Mouse (Mus musculus) stomach, embryonic 14.5 days (tissue): Measurements from ENCODE around the gene Rbm28. TPM values are rescaled to one million over a fixed set of nuclear protein-coding genes. Genes with fewer than 3 reads are reported as not detected.

Experiments
- ATAC-seq: fragments of 200-750 bp; cut with Nextera tagmentation; 2 replicates; pipeline ENCODE4 v1.8.0; 2017; ENCODE audit warnings: low read depth, moderate TSS enrichment; ENCODE audit not compliant: insufficient number of reproducible peaks, insufficient read depth, low FRiP score
- H3K27ac ChIP-seq: fragments of 300-500 bp; sonication (generic); 2 replicates; pipeline ENCODE4 v1.5.1; 2014; ENCODE audit warnings: mild to moderate bottlenecking, low read length, moderate library complexity, mixed read lengths
- H3K27me3 ChIP-seq: fragments of 300-500 bp; sonication (generic); 2 replicates; pipeline ENCODE4 v1.6.1; 2014; ENCODE audit warnings: low read length, control low read depth, mixed read lengths; ENCODE audit not compliant: control insufficient read depth, insufficient read depth
- H3K36me3 ChIP-seq: fragments of 300-500 bp; sonication (generic); 2 replicates; pipeline ENCODE4 v1.6.1; 2014; ENCODE audit warnings: mild to moderate bottlenecking, control low read depth, low read length, moderate library complexity, mixed read lengths; ENCODE audit not compliant: control insufficient read depth, insufficient read depth
- H3K4me1 ChIP-seq: fragments of 300-500 bp; sonication (generic); 2 replicates; pipeline ENCODE4 v1.6.1; 2014; ENCODE audit warnings: low read length, control low read depth, mixed read lengths; ENCODE audit not compliant: control insufficient read depth, insufficient read depth
- H3K4me2 ChIP-seq: fragments of 300-500 bp; sonication (generic); replicated peaks from 2 replicates; pipeline ENCODE4 v1.6.1; 2014; ENCODE audit warnings: low read depth, low read length, control low read depth
- H3K4me3 ChIP-seq: fragments of 300-500 bp; sonication (generic); 2 replicates; pipeline ENCODE4 v1.5.1; 2014; ENCODE audit warnings: low read depth, low read length, control low read depth
- H3K9ac ChIP-seq: fragments of 300-500 bp; sonication (generic); replicated peaks from 2 replicates; pipeline ENCODE4 v1.6.1; 2014; ENCODE audit warnings: low read depth, mild to moderate bottlenecking, control low read depth, low read length, moderate library complexity, mixed read lengths
- H3K9me3 ChIP-seq: fragments of 300-500 bp; sonication (generic); 2 replicates; pipeline ENCODE4 v1.6.1; 2016; ENCODE audit warnings: low read depth, low read length, control low read depth; ENCODE audit not compliant: control insufficient read depth
- WGBS: fragments of 180-500 bp; shearing (Covaris S2); extraction: QIAGEN DNeasy Blood & Tissue Kit; methylation state at CpG from one replicate; pipeline ENCODE4 v1.1.7; 2014; 5-methylcytosine and 5-hydroxymethylcytosine counted together
- polyA plus RNA-seq: library from polyadenylated mRNA; unstranded; fragments of >200 nt; fragmentation: Nextera tagmentation; extraction: Ambion mirVana; gene quantifications from 2 replicates; pipeline ENCODE4 v1.2.1, GENCODE M21; 2014

Gene Rbm28
- polyA plus RNA-seq, 1 experiment from 2014 or later: 44.1 TPM

DNA sequence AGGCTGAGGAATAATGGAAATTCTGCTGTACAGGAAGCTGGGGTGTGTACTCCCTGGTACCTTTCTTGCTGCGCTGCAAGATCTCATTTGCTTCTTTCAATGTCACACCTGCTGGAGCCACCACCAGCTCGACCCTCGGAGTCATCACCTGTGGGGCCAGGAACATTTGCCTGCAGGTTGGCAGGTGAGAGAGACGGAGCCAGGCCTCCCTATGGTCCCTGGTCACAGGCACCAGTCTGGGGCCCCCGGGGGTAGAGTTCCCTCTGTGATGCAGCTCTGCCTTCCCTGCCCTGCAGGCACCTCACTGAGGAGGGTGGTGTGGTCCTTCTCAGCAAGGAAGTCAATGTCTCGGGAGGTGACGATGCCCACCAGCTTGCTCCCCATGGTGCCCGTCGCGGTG lies 41.2 kb upstream of the Rbm28 start:
- ATAC-seq: no peak
- Histone ChIP-seq H3K27ac (no peak overlapping the region), H3K4me3 (no peak overlapping the region), H3K9ac (no peak overlapping the region), H3K4me2 (no peak overlapping the region), H3K36me3 (peaks cover 28% of the 10 kb centered on the region; the same call in 1 of the 2 replicates), H3K27me3 (no peaks in the 10 kb centered on the region), H3K9me3 (no peaks in the 10 kb centered on the region), H3K4me1 (peaks cover under 1% of the 10 kb centered on the region; the same call in 1 of the 2 replicates)
- WGBS: 93% methylated on average over 10 of the region's 10 CpGs

DNA sequence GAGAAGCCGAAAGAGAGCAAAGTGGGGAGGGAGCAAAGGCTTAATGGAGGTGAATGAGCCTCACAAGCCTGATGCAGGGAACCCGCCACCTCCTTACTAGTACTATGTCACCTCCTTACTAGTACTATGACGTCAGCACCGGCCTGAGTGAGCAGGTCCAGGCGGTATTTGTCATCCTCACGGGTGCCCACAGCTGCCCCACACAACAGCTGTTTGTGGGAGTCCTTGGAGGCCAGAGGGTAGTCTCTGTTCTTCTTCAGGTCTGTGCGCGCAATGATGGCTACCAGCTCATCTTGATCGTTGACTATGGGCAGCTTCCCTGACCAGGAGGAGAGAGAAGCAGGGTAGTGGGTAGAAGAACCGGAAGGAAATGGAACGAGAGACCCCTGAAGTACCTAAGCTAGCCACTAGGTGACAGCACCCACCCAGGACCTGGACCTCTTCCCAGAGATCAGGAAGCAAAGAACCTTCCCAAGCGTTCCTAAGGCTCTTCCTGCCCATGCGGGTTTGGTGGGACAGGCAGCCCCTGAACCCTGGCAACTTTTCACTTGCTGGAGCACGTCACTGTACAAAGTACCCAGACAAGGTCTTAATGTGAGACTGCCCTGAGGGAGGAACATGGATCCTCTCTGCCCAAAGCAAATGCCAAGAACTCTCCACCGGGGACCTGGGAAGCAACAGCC lies 40.3 kb upstream of the Rbm28 start:
- Histone ChIP-seq H3K36me3 (peaks cover 28% of the 10 kb centered on the region; the same call in 1 of the 2 replicates), H3K9me3 (no peaks in the 10 kb centered on the region), H3K27me3 (no peaks in the 10 kb centered on the region), H3K4me1 (no peaks in the 10 kb centered on the region), H3K27ac (no peak overlapping the region), H3K4me3 (no peak overlapping the region), H3K9ac (no peak overlapping the region), H3K4me2 (no peak overlapping the region)
- ATAC-seq: no peak
- WGBS: 52% methylated on average over 15 of the region's 15 CpGs

DNA sequence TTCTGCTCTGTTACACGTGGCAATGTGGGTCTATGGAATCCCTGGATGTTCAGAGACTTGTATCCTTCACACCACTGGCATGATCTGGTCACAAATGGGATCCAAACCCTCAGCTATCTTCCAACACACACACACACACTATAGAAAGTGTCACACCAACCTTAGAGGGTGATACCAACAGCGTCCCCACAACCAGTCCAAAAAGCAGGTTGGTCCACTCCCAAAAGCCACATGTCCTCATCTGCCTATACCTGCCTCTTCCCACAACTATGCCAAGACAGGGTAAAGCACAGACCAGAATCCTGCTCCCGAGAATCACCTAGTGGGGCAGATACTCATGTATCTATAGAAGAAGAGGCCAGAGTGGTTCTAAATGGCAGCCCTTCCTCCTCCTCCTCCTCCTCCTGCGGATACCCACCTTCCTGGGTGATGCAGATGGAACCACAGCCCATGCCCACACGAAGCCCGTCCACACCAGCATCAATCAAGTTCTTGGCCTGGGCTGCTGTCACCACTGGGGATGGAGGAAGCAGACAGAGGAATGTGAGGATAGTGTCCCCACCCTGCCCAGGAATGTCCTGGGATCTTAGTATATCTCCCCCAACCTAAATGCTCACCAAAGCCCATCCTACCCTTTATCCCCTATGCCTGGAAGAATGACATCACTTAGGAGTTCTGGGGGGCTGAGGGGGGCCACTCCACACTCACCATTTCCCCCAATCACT lies 39.2 kb upstream of the Rbm28 start:
- Histone ChIP-seq H3K27me3 (no peaks in the 10 kb centered on the region), H3K4me1 (no peaks in the 10 kb centered on the region), H3K9ac (no peak overlapping the region), H3K4me3 (no peak overlapping the region), H3K4me2 (no peak overlapping the region), H3K36me3 (peaks cover 28% of the 10 kb centered on the region; the same call in 1 of the 2 replicates), H3K9me3 (no peaks in the 10 kb centered on the region), H3K27ac (no peak overlapping the region)
- no peak for ATAC-seq
- WGBS: 93% methylated on average over 6 of the region's 6 CpGs

DNA sequence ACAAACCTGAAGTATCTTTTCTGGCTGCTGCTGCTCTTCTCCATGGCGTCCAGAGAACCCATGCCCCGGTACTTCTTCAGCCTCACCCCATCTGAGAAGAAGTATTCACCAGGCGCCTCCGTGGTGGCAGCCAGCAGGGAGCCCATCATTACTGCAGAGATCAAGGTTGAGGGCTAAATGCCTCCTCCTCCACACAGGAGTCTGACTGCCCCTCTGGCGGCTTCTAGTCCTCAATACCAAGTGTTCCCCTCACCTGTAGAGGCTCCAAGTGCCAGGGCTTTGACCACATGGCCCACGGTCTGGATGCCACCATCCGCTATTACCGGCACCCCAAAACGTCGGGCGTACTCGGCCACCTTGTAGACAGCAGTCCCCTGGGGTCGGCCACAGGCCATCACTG lies 38.3 kb upstream of the Rbm28 start:
- Histone ChIP-seq H3K27me3 (no peaks in the 10 kb centered on the region), H3K36me3 (peaks cover 28% of the 10 kb centered on the region; the same call in 1 of the 2 replicates), H3K27ac (no peak overlapping the region), H3K4me1 (no peaks in the 10 kb centered on the region), H3K9ac (no peak overlapping the region), H3K4me3 (no peak overlapping the region), H3K9me3 (no peaks in the 10 kb centered on the region), H3K4me2 (no peak overlapping the region)
- 91% methylated on average over 13 of the region's 13 CpGs for WGBS
- no peak for ATAC-seq

- peaks cover 28% of the 10 kb centered on the region; the same call in 1 of the 2 replicates for H3K36me3 ChIP-seq
- no peak for ATAC-seq
- no peak overlapping the region for H3K4me2 ChIP-seq
- H3K4me3 ChIP-seq: no peak overlapping the region
- H3K4me1 ChIP-seq: no peaks in the 10 kb centered on the region
- no peak overlapping the region for H3K27ac ChIP-seq
- no peaks in the 10 kb centered on the region for H3K9me3 ChIP-seq
- H3K9ac ChIP-seq: no peak overlapping the region
- no peaks in the 10 kb centered on the region for H3K27me3 ChIP-seq
- 83% methylated on average over 7 of the region's 8 CpGs for WGBS
Observed at GRCm38 (mm10) chr6:29201988-29202387, 37.2 kb upstream of the Rbm28 start.

GRCm38 (mm10) chr6:29201341-29201740 lies 36.5 kb upstream of the Rbm28 start:
- ATAC-seq: no peak

GRCm38 (mm10) chr6:29200496-29200895 lies 35.7 kb upstream of the Rbm28 start:
- 65% methylated on average over 3 of the region's 3 CpGs for WGBS
- H3K27ac ChIP-seq: no peak overlapping the region
- H3K4me3 ChIP-seq: no peak overlapping the region
- H3K4me1 ChIP-seq: no peaks in the 10 kb centered on the region
- no peak overlapping the region for H3K9ac ChIP-seq
- ATAC-seq: no peak
- peaks cover 23% of the 10 kb centered on the region; the same call in 1 of the 2 replicates for H3K36me3 ChIP-seq
- H3K9me3 ChIP-seq: no peaks in the 10 kb centered on the region
- H3K27me3 ChIP-seq: no peaks in the 10 kb centered on the region
- no peak overlapping the region for H3K4me2 ChIP-seq

More at GRCm38 (mm10) chr6:29201341-29201740, 36.5 kb upstream of the Rbm28 start:
- Histone ChIP-seq H3K4me3 (no peak overlapping the region), H3K4me1 (no peaks in the 10 kb centered on the region), H3K4me2 (no peak overlapping the region), H3K36me3 (peaks cover 28% of the 10 kb centered on the region; the same call in 1 of the 2 replicates), H3K27ac (no peak overlapping the region), H3K9me3 (no peaks in the 10 kb centered on the region), H3K27me3 (no peaks in the 10 kb centered on the region), H3K9ac (no peak overlapping the region)
- WGBS: 84% methylated on average over 5 of the region's 5 CpGs

DNA sequence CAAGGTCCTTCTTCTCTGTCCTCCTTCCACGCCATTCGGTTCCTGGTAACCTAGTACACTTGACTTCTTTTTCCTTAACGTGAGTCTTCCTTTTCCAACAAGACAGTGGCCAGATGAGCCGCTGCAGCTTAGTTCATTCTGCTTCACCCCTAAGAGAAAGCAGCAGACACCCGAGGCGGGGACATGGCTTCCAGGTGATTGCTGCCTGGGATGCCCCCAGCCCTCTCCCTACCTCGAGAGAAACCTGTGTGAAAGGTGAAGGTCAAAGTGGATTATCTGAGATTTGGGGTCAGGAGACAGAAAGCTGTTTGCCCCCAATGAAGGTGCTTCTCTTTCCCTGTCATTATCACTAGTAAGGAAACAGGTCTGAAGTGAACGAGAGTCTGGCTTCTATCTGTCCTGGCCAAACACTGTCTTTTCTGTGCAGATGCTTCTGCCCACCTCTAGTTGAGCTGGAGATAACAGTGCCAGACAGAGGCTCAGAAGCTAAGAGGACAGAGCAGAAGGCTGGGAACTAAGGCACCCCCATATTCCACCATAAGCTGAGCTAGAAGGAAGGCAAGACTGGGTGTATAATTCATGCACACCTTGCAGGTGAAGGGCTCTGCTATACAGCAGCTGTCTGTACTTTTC lies 34.5 kb upstream of the Rbm28 start:
- Histone ChIP-seq H3K9me3 (no peaks in the 10 kb centered on the region), H3K4me1 (no peaks in the 10 kb centered on the region), H3K27ac (no peak overlapping the region), H3K27me3 (no peaks in the 10 kb centered on the region), H3K4me2 (peak overlapping the region; percentile 65), H3K9ac (no peak overlapping the region), H3K4me3 (peak overlapping the region; percentile 34; the same call in 1 of the 2 replicates), H3K36me3 (peaks cover 16% of the 10 kb centered on the region; the same call in 1 of the 2 replicates)
- ATAC-seq: no peak
- 30% methylated on average over 8 of the region's 8 CpGs for WGBS
